Mouse (Mus musculus): ENCODE measurements around the gene Ccz1. TPM values are rescaled to one million over a fixed set of nuclear protein-coding genes. Genes with fewer than 3 reads are reported as not detected.

The Ccz1 gene
- 61.3 TPM for polyA plus RNA-seq (2017; shearing (Covaris generic))

GRCm38 (mm10) chr5:144014551-144015311 lies at the start of gene Ccz1:
Ccz1 (minus strand) TSS chr5:144014877.

GRCm38 (mm10) chr5:144026620-144027263 lies 12.1 kb upstream of the Ccz1 start, which contains the start of gene Ocm:
Ocm (minus strand) TSS chr5:144026670.

Other genes starting within 250 kb of the Ccz1 start
- gene Eif2ak1, start 197.1 kb downstream of the Ccz1 start, polyA plus RNA-seq (2017; shearing (Covaris generic)), result 77.4 TPM
- 0.52 TPM for gene Ankrd61, start 117.2 kb downstream of the Ccz1 start, polyA plus RNA-seq (2017; shearing (Covaris generic))
- 51.5 TPM for gene Aimp2, start 105.0 kb downstream of the Ccz1 start, polyA plus RNA-seq (2017; shearing (Covaris generic))
- 37.6 TPM for gene Pms2, start 104.9 kb downstream of the Ccz1 start, polyA plus RNA-seq (2017; shearing (Covaris generic))
- 1.4 TPM for gene Gm42421, start 86.7 kb downstream of the Ccz1 start, polyA plus RNA-seq (2017; shearing (Covaris generic))
- gene Rsph10b, start 81.8 kb downstream of the Ccz1 start, polyA plus RNA-seq (2017; shearing (Covaris generic)), result 0.80 TPM
- not detected for gene Ocm, start 11.8 kb upstream of the Ccz1 start, polyA plus RNA-seq (2017; shearing (Covaris generic))
- gene Lmtk2, start 85.6 kb upstream of the Ccz1 start, polyA plus RNA-seq (2017; shearing (Covaris generic)), result 4.0 TPM
- 0.13 TPM for gene Bhlha15, start 175.4 kb upstream of the Ccz1 start, polyA plus RNA-seq (2017; shearing (Covaris generic))
- 235 TPM for gene Tecpr1, start 208.7 kb upstream of the Ccz1 start, polyA plus RNA-seq (2017; shearing (Covaris generic))
- 2.4 TPM for gene Bri3, start 229.6 kb upstream of the Ccz1 start, polyA plus RNA-seq (2017; shearing (Covaris generic))

Data from inflammation-experienced regulatory T-cells, adult 16 weeks (primary cell).